Comparison of ENCODE assay signal across 12 mouse cellular contexts in genomic region chr10:95545051-95545450, GRCm38 (mm10). TPM values are rescaled to one million over a fixed set of nuclear protein-coding genes. Genes with fewer than 3 reads are reported as not detected.
DNase-seq lines count a peak whose midpoint lies in the region; ATAC-seq lines count a peak whose summit lies in the region.
"Had no signal": no experiment of that assay in that cellular context is flagged by ENCODE, and none has a peak within 500 bp of the region (broad histone marks: within the 10 kb centered on the region; RNA-seq: fewer than 3 reads in every experiment).

No protein-coding gene starts in this region.

- no peak overlapping the region for H3K4me3 ChIP-seq in forebrain, embryonic 16.5 days (replicated peaks; ENCODE audit: low read length)
- H3K4me3 ChIP-seq in forebrain, embryonic 14.5 days (ENCODE audit: low read depth, low read length): no peak overlapping the region
- H3K4me3 ChIP-seq: kidney, embryonic 15.5 days had no signal

- H3K9me3 ChIP-seq in forebrain, embryonic 16.5 days (ENCODE audit: control insufficient read depth, low read length): no peaks in the 10 kb centered on the region
- no peaks in the 10 kb centered on the region for H3K9me3 ChIP-seq in forebrain, embryonic 14.5 days (replicated peaks; ENCODE audit: control insufficient read depth, low read length)
- H3K9me3 ChIP-seq: kidney, embryonic 15.5 days had no signal

- WGBS in forebrain, embryonic 16.5 days: 67% methylated on average over 4 of the region's 4 CpGs
- 77% methylated on average over 4 of the region's 4 CpGs for WGBS in forebrain, embryonic 14.5 days

- H3K4me2 ChIP-seq in forebrain, embryonic 16.5 days (ENCODE audit: low read length): no peak overlapping the region
- H3K4me2 ChIP-seq in forebrain, embryonic 14.5 days (ENCODE audit: low read length): no peak overlapping the region
- H3K4me2 ChIP-seq: kidney, embryonic 15.5 days had no signal

- no peak overlapping the region for H3K27ac ChIP-seq in forebrain, embryonic 16.5 days (ENCODE audit: low read length)
- H3K27ac ChIP-seq in forebrain, embryonic 14.5 days (ENCODE audit: low read depth, low read length): no peak overlapping the region
- H3K27ac ChIP-seq: kidney, embryonic 15.5 days; macrophage had no signal

- peaks cover 8% of the 10 kb centered on the region for H3K36me3 ChIP-seq in forebrain, embryonic 16.5 days (ENCODE audit: control insufficient read depth, insufficient read depth)
- H3K36me3 ChIP-seq in forebrain, embryonic 14.5 days (ENCODE audit: control insufficient read depth, insufficient read depth, low read length): peaks cover 54% of the 10 kb centered on the region

- peak; percentile 47; the same call in 1 of the 2 replicates for ATAC-seq in forebrain, embryonic 16.5 days
- ATAC-seq in forebrain, embryonic 14.5 days: no peak
- ATAC-seq: CD4-positive, CD25-positive, alpha-beta regulatory T cell, adult 4 months had no signal

- peaks cover 6% of the 10 kb centered on the region for H3K4me1 ChIP-seq in forebrain, embryonic 16.5 days (replicated peaks; ENCODE audit: control insufficient read depth, insufficient read depth, low read length)
- 0 out of 2 replicates have a peak, but pooled peaks cover 2% of the 10 kb centered on the region for H3K4me1 ChIP-seq in forebrain, embryonic 14.5 days (ENCODE audit: control insufficient read depth, insufficient read depth, low read length)
- H3K4me1 ChIP-seq: kidney, embryonic 15.5 days had no signal

- no peak overlapping the region for H3K9ac ChIP-seq in forebrain, embryonic 16.5 days (replicated peaks; ENCODE audit: low read depth, low read length)
- H3K9ac ChIP-seq in forebrain, embryonic 14.5 days (ENCODE audit: low read length): no peak overlapping the region
- H3K9ac ChIP-seq: kidney, embryonic 15.5 days had no signal

- no peaks in the 10 kb centered on the region for H3K27me3 ChIP-seq in forebrain, embryonic 16.5 days (replicated peaks; ENCODE audit: control insufficient read depth, insufficient read depth, low read length)
- H3K27me3 ChIP-seq in forebrain, embryonic 14.5 days (replicated peaks; ENCODE audit: control insufficient read depth, insufficient read depth, low read length): no peaks in the 10 kb centered on the region
- H3K27me3 ChIP-seq: kidney, embryonic 15.5 days had no signal

- no peak for DNase-seq in forebrain, embryonic 14.5 days (ENCODE audit: low spot score)
- DNase-seq in 3T3-L1 (ENCODE audit: low read depth, low spot score): peak; percentile 79
- peak; percentile 85 for DNase-seq in Muller cell, postnatal 12 days (ENCODE audit: inconsistent ontology term)
- peak; percentile 36 to 50 for DNase-seq in cerebellum, postnatal 25 days
- DNase-seq in kidney, adult 8-10 months: no peak
- DNase-seq in adrenal gland, adult 18-20 months (ENCODE audit: low spot score in 2 of 2): no peak
- no peak for DNase-seq in spleen, adult 12 weeks (ENCODE audit: low spot score)
- DNase-seq: thymus, postnatal 36 days had no signal

RNA-seq across cellular contexts. Expression of gene Nudt4, which starts 18.9 kb away (rescaled TPM):
- 69.0 and 84.0 TPM in 2 replicates for polyA plus RNA-seq in forebrain, embryonic 16.5 days (2015; fragmentation: Nextera tagmentation; extraction: Ambion mirVana)
- polyA plus RNA-seq in forebrain, embryonic 14.5 days (2014; fragmentation: Nextera tagmentation; extraction: Ambion mirVana): 79.8 and 85.0 TPM in 2 replicates
- total RNA-seq in adrenal gland, adult 18-20 months (2021): 100 to 1,000 TPM; 138 to 187 TPM

RNA-seq across cellular contexts. Expression of gene Ube2n, which starts 30.1 kb away (rescaled TPM):
- polyA plus RNA-seq in forebrain, embryonic 16.5 days (2015; fragmentation: Nextera tagmentation; extraction: Ambion mirVana): 400 TPM in 2 replicates
- 423 and 444 TPM in 2 replicates for polyA plus RNA-seq in forebrain, embryonic 14.5 days (2014; fragmentation: Nextera tagmentation; extraction: Ambion mirVana)
- total RNA-seq in adrenal gland, adult 18-20 months (2021): 100 to 1,000 TPM; 138 to 139 TPM

RNA-seq across cellular contexts. Expression of gene Mrpl42, which starts 43.3 kb away (rescaled TPM):
- 220 and 229 TPM in 2 replicates for polyA plus RNA-seq in forebrain, embryonic 16.5 days (2015; fragmentation: Nextera tagmentation; extraction: Ambion mirVana)
- 284 and 324 TPM in 2 replicates for polyA plus RNA-seq in forebrain, embryonic 14.5 days (2014; fragmentation: Nextera tagmentation; extraction: Ambion mirVana)
- 100 to 1,000 TPM; 123 to 155 TPM for total RNA-seq in adrenal gland, adult 18-20 months (2021)

Comparison
In these comparisons a context has a peak if more than half of its experiments do, and no peak if none do; other contexts are left out.
1. DNase-seq: peak in 3T3-L1 (single experiment), Muller cell, postnatal 12 days (single experiment) and cerebellum, postnatal 25 days (2 of 2); none in forebrain, embryonic 14.5 days (single experiment), kidney, adult 8-10 months (0 of 2), adrenal gland, adult 18-20 months (0 of 2) and spleen, adult 12 weeks (single experiment).